Mouse (Mus musculus): ENCODE measurements at regions not wholly inside any gene's neighbourhood (a gene's known extent, or its start where the extent isn't known, plus 50 kb on each side); places are given as distances from the start of the nearest gene placed in this dataset.

DNA sequence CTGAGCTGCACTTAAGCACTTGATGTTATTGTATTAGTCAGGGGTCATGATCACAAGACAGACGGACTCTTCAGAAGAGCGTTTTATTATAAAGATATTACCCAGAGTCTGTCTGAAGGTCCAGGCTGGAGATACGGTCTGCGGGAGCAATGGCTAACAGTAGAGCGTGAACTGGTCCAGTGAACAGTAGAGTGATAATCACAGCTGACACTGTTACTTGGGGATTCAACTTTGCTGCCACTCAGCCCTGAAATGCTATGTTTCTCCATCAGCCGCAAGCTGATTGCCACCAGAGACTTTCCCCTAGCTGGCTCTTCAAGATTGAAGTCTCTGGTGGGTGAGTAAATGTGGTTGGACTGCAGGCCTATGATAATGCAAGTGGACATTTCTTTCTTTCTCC lies 133.1 kb upstream of the Zc3h12c start:
- TF ChIP-seq SRF (IDR thresholded peaks at IDR 0.05; ENCODE audit: control insufficient read depth, insufficient read length, low read depth) (no peak), POLR2A (IDR thresholded peaks at IDR 0.05; ENCODE audit: insufficient read length, low read depth) (no peak), MYOD1 (IDR thresholded peaks at IDR 0.05; ENCODE audit: control insufficient read depth in 1 of 3, insufficient read length in 2 of 3, low read depth in 2 of 3) (no peak), MAX (IDR thresholded peaks at IDR 0.05; ENCODE audit: low read depth) (no peak), CEBPB (IDR thresholded peaks at IDR 0.05; ENCODE audit: insufficient read depth, poor library complexity, severe bottlenecking) (no peak), USF1 (IDR thresholded peaks at IDR 0.05; ENCODE audit: low read depth) (no peak), E2F4 (IDR thresholded peaks at IDR 0.05; ENCODE audit: insufficient read depth) (no peak), MYOG (IDR thresholded peaks at IDR 0.05; ENCODE audit: control insufficient read depth in 1 of 3, insufficient read depth in 1 of 3, insufficient read length in 2 of 3, low read depth in 2 of 3) (no peak)
